Mouse (Mus musculus) erythroblast, embryonic 14.5 days (primary cell): Measurements from ENCODE around the gene Tgfbr3. TPM values are rescaled to one million over a fixed set of nuclear protein-coding genes. Genes with fewer than 3 reads are reported as not detected.

ENCODE experiments used
- H3K27me3 ChIP-seq: 2 replicates; pipeline ENCODE4 v1.6.1; 2012; ENCODE audit warnings: inconsistent platforms; ENCODE audit not compliant: control insufficient read depth
- H3K36me3 ChIP-seq: 2 replicates; pipeline ENCODE4 v1.6.1; 2012; ENCODE audit warnings: mild to moderate bottlenecking, inconsistent platforms; ENCODE audit not compliant: control insufficient read depth
- H3K4me1 ChIP-seq: 2 replicates; pipeline ENCODE4 v1.6.1; 2012; ENCODE audit warnings: inconsistent platforms; ENCODE audit not compliant: control insufficient read depth
- H3K4me3 ChIP-seq: replicated peaks from 2 replicates; pipeline ENCODE3; 2012; ENCODE audit warnings: moderate library complexity, mild to moderate bottlenecking, inconsistent platforms
- H3K9me3 ChIP-seq: 2 replicates; pipeline ENCODE4 v1.6.1; 2012; ENCODE audit warnings: low read length, inconsistent platforms, mixed read lengths; ENCODE audit not compliant: control insufficient read depth
- GATA1 ChIP-seq: IDR thresholded peaks from 2 replicates; pipeline ENCODE4 v1.6.1; 2012; ENCODE audit warnings: low read length, inconsistent platforms, mixed read lengths
- TAL1 ChIP-seq: IDR thresholded peaks from 3 replicates; pipeline ENCODE4 v1.6.1; 2012; ENCODE audit warnings: low read length, inconsistent platforms, mixed read lengths
- polyA plus RNA-seq: library from polyadenylated mRNA; stranded (reverse); fragments of >175 nt; gene quantifications from 2 replicates; pipeline ENCODE4 v1.2.3, GENCODE M21; 2012

Gene Tgfbr3
- polyA plus RNA-seq, 1 experiment: 0.03 TPM

GRCm38 (mm10) chr5:107145125-107145524, 144.3 kb downstream of the Tgfbr3 start:
- Histone ChIP-seq H3K4me3 (no peak overlapping the region), H3K36me3 (peaks cover 4% of the 10 kb centered on the region; the same call in 1 of the 2 replicates), H3K4me1 (peaks cover 53% of the 10 kb centered on the region), H3K27me3 (no peaks in the 10 kb centered on the region), H3K9me3 (no peaks in the 10 kb centered on the region)
- TF ChIP-seq TAL1 (no peak), GATA1 (no peak)

GRCm38 (mm10) chr5:107144263-107144843, 145.1 kb downstream of the Tgfbr3 start:
- TF ChIP-seq TAL1 (no peak), GATA1 (no peak)
- Histone ChIP-seq H3K27me3 (no peaks in the 10 kb centered on the region), H3K4me1 (peaks cover 53% of the 10 kb centered on the region), H3K36me3 (peaks cover 8% of the 10 kb centered on the region), H3K4me3 (no peak overlapping the region), H3K9me3 (no peaks in the 10 kb centered on the region)

- Histone ChIP-seq H3K27me3 (no peaks in the 10 kb centered on the region), H3K9me3 (no peaks in the 10 kb centered on the region), H3K4me1 (peaks cover 53% of the 10 kb centered on the region), H3K36me3 (peaks cover 8% of the 10 kb centered on the region), H3K4me3 (no peak overlapping the region)
- TF ChIP-seq TAL1 (no peak), GATA1 (no peak)
Measured at GRCm38 (mm10) chr5:107143406-107143805, 146.0 kb downstream of the Tgfbr3 start.

- TF ChIP-seq TAL1: peak; percentile 59; the same call in 2 of the 3 replicates
- TF ChIP-seq GATA1: 0 out of 2 replicates have a peak, but pooled peaks have one; percentile 8
- Histone ChIP-seq H3K9me3 (no peaks in the 10 kb centered on the region), H3K4me3 (no peak overlapping the region), H3K36me3 (peaks cover 8% of the 10 kb centered on the region), H3K4me1 (peaks cover 53% of the 10 kb centered on the region), H3K27me3 (no peaks in the 10 kb centered on the region)
Measured at GRCm38 (mm10) chr5:107142791-107143190, 146.6 kb downstream of the Tgfbr3 start.

DNA sequence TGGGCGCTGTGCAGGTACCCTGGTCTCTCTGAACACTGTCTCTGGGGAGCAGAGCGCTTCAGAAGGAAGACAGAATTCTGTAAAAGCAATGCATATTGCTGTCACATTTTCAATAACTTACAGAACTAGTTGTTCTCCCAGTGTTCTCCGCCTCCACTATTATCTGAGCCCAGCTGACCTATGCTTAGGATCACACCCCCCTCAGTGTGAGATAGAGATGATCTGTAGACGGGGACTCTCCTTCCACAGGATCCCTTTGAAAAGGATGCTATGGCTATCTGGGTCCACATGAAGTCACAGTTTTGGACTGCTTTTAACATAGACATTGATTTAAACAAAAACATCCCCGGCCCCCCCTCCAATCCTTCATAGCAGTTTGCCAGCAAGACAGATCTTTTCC, 148.1 kb downstream of the Tgfbr3 start:
- H3K36me3 ChIP-seq: peaks cover 16% of the 10 kb centered on the region
- H3K9me3 ChIP-seq: no peaks in the 10 kb centered on the region
- peaks cover 53% of the 10 kb centered on the region for H3K4me1 ChIP-seq
- TF ChIP-seq TAL1 (no peak), GATA1 (no peak)
- no peaks in the 10 kb centered on the region for H3K27me3 ChIP-seq
- no peak overlapping the region for H3K4me3 ChIP-seq

GRCm38 (mm10) chr5:107139800-107140651, 149.4 kb downstream of the Tgfbr3 start:
- no peaks in the 10 kb centered on the region for H3K9me3 ChIP-seq
- H3K4me1 ChIP-seq: peaks cover 45% of the 10 kb centered on the region
- H3K27me3 ChIP-seq: no peaks in the 10 kb centered on the region
- H3K4me3 ChIP-seq: no peak overlapping the region
- peaks cover 20% of the 10 kb centered on the region for H3K36me3 ChIP-seq
- TF ChIP-seq TAL1 (no peak), GATA1 (no peak)

DNA sequence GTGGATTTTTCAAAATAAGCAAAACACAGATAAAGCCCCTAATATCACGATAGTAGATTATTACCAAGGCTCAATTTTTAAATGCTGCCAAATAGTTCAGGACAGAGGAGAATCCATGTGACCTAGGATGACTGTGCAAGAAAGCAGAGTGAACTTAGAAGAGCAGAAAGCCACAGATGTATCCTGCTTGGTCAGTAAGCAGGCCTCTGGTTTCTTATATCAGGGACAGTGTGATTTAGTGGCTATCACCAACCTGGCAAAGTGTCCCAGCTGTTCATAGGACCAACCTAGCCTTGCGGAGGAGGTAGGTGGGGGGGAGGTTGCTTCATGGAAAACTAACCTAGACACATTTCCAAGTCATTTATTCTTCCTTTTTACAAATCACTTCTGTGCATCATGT, 156.1 kb downstream of the Tgfbr3 start:
- no peaks in the 10 kb centered on the region for H3K9me3 ChIP-seq
- TF ChIP-seq GATA1 (no peak), TAL1 (no peak)
- H3K36me3 ChIP-seq: peaks cover 25% of the 10 kb centered on the region
- H3K27me3 ChIP-seq: no peaks in the 10 kb centered on the region
- H3K4me3 ChIP-seq: no peak overlapping the region
- H3K4me1 ChIP-seq: no peaks in the 10 kb centered on the region; the same call in 1 of the 2 replicates

DNA sequence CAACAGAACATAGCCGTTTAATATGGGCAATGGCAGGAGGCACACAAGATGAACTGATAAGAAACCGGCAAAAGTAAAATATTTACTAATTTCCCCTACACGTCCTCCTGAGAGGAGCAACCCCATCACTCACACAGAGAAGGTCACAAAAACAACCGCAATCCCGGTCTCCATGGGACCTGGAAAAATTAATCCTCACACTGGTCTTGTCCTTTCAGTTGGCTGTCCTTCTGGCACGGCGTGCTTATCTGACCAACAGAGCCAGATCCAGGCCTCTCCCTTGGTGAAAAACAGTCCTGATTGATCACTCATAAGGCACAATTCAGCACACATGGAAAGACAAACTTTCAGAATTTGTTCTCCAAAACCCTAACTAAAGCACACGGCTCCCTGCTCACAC, 157.2 kb downstream of the Tgfbr3 start:
- Histone ChIP-seq H3K9me3 (no peaks in the 10 kb centered on the region), H3K36me3 (peaks cover 22% of the 10 kb centered on the region), H3K4me1 (no peaks in the 10 kb centered on the region; the same call in 1 of the 2 replicates), H3K4me3 (no peak overlapping the region), H3K27me3 (no peaks in the 10 kb centered on the region)
- TF ChIP-seq GATA1 (no peak), TAL1 (no peak)

DNA sequence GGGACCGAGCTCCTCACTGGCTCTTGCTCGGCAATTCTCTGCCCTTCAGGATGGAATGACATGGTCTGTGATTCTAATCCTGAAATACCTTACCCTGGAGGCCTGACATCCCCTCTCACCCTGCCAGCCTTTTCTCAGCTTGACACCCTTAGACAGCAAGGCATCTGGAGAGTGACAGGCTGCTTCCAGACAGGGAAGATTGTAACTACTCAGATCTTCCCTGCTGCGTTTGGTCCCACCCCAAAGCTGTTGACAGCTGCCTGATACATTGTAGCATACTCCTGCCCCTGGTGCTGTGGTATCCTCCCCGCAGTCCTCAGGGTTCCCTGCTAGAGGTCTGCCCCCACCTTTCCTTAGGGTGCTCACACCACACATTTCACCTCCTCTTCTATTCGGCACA, 160.1 kb downstream of the Tgfbr3 start:
- TF ChIP-seq TAL1 (no peak), GATA1 (no peak)
- peaks cover 12% of the 10 kb centered on the region for H3K36me3 ChIP-seq
- H3K4me1 ChIP-seq: no peaks in the 10 kb centered on the region; the same call in 1 of the 2 replicates
- H3K4me3 ChIP-seq: no peak overlapping the region
- H3K9me3 ChIP-seq: no peaks in the 10 kb centered on the region
- H3K27me3 ChIP-seq: no peaks in the 10 kb centered on the region
